Mouse (Mus musculus): ENCODE results near the gene Tmem208. TPM values are rescaled to one million over a fixed set of nuclear protein-coding genes. Genes with fewer than 3 reads are reported as not detected.
A peak's percentile ranks its signal among the peaks of the same experiment; 100 is the strongest.

Tmem208 gene
- polyA plus RNA-seq, 1 experiment: 122 TPM

GRCm38 (mm10) chr8:105384070-105384469 is 57.9 kb downstream of the Tmem208 start:
- no peak overlapping the region for H3ac ChIP-seq (ENCODE audit: control insufficient read depth, insufficient read length, low read depth)

More at GRCm38 (mm10) chr8:105384070-105384469, 57.9 kb downstream of the Tmem208 start:
- TF ChIP-seq MYOD1 (IDR thresholded peaks at IDR 0.05; ENCODE audit: control insufficient read depth, insufficient read length, low read depth): no peak
- no peak for TF ChIP-seq CTCF (IDR thresholded peaks at IDR 0.05; ENCODE audit: control insufficient read depth, insufficient read depth, insufficient read length)
- TF ChIP-seq USF1 (IDR thresholded peaks at IDR 0.05; ENCODE audit: low read depth): no peak
- no peak for TF ChIP-seq MAX (IDR thresholded peaks at IDR 0.05)
- no peak for TF ChIP-seq CEBPB (IDR thresholded peaks at IDR 0.05; ENCODE audit: low read depth)
- no peak for TF ChIP-seq MYOG (IDR thresholded peaks at IDR 0.05; ENCODE audit: control insufficient read depth, extremely low read depth, insufficient read length)
- TF ChIP-seq FOSL1 (IDR thresholded peaks at IDR 0.05; ENCODE audit: insufficient read depth, low read length, poor library complexity, severe bottlenecking): no peak
- peaks cover 14% of the 10 kb centered on the region for H3K36me3 ChIP-seq (ENCODE audit: control insufficient read depth, insufficient read depth)
- no peak overlapping the region for H3K4me3 ChIP-seq (ENCODE audit: insufficient read depth, poor library complexity, severe bottlenecking)
- H3K79me3 ChIP-seq (ENCODE audit: low read depth): no peaks in the 10 kb centered on the region
- no peaks in the 10 kb centered on the region for H3K79me2 ChIP-seq (ENCODE audit: control insufficient read depth, insufficient read depth)
- no peaks in the 10 kb centered on the region for H3K27me3 ChIP-seq (ENCODE audit: control insufficient read depth, insufficient read depth, insufficient read length)

Small RNAs within 50 kb of the gene (microRNA-seq; reads per million reads assigned to microRNA genes)
- not detected for gene Gm27320 (ENCODE audit: borderline microRNAs expressed)
- 185 reads per million, percentile 77 among the genes with 10 or more reads in this experiment for gene Mir328 (ENCODE audit: borderline microRNAs expressed)

Other genes with a start within 250 kb of the Tmem208 start
- not detected for gene Ces3b, start 242.6 kb upstream of the Tmem208 start, polyA plus RNA-seq (2012; fragmentation: generic; extraction: Trizol)
- not detected for gene Ces4a, start 194.6 kb upstream of the Tmem208 start, polyA plus RNA-seq (2012; fragmentation: generic; extraction: Trizol)
- 39.9 TPM for gene Cbfb, start 155.7 kb upstream of the Tmem208 start, polyA plus RNA-seq (2012; fragmentation: generic; extraction: Trizol)
- gene D230025D16Rik, start 101.2 kb upstream of the Tmem208 start, polyA plus RNA-seq (2012; fragmentation: generic; extraction: Trizol): 11.4 TPM
- gene B3gnt9, start 71.2 kb upstream of the Tmem208 start, polyA plus RNA-seq (2012; fragmentation: generic; extraction: Trizol): 7.6 TPM
- gene Tradd, start 61.7 kb upstream of the Tmem208 start, polyA plus RNA-seq (2012; fragmentation: generic; extraction: Trizol): 27.3 TPM
- gene Fbxl8, start 61.7 kb upstream of the Tmem208 start, polyA plus RNA-seq (2012; fragmentation: generic; extraction: Trizol): 7.6 TPM
- gene Hsf4, start 56.6 kb upstream of the Tmem208 start, polyA plus RNA-seq (2012; fragmentation: generic; extraction: Trizol): 3.4 TPM
- gene Nol3, start 50.2 kb upstream of the Tmem208 start, polyA plus RNA-seq (2012; fragmentation: generic; extraction: Trizol): 9.8 TPM
- 6.0 TPM for gene 4931428F04Rik, start 36.5 kb upstream of the Tmem208 start, polyA plus RNA-seq (2012; fragmentation: generic; extraction: Trizol)
- 0.97 TPM for gene Exoc3l, start 30.3 kb upstream of the Tmem208 start, polyA plus RNA-seq (2012; fragmentation: generic; extraction: Trizol)
- 59.5 TPM for gene E2f4, start 28.7 kb upstream of the Tmem208 start, polyA plus RNA-seq (2012; fragmentation: generic; extraction: Trizol)
- gene Elmo3, start 20.8 kb upstream of the Tmem208 start, polyA plus RNA-seq (2012; fragmentation: generic; extraction: Trizol): 0.50 TPM
- gene Lrrc29, start 76 bp upstream of the Tmem208 start, polyA plus RNA-seq (2012; fragmentation: generic; extraction: Trizol): 0.69 TPM
- gene Fhod1, start 21.6 kb downstream of the Tmem208 start, polyA plus RNA-seq (2012; fragmentation: generic; extraction: Trizol): 30.7 TPM
- gene Slc9a5, start 22.5 kb downstream of the Tmem208 start, polyA plus RNA-seq (2012; fragmentation: generic; extraction: Trizol): 6.6 TPM
- gene Plekhg4, start 46.9 kb downstream of the Tmem208 start, polyA plus RNA-seq (2012; fragmentation: generic; extraction: Trizol): 2.0 TPM
- gene Kctd19, start 87.1 kb downstream of the Tmem208 start, polyA plus RNA-seq (2012; fragmentation: generic; extraction: Trizol): 0.01 TPM
- gene Lrrc36, start 87.2 kb downstream of the Tmem208 start, polyA plus RNA-seq (2012; fragmentation: generic; extraction: Trizol): not detected
- 219 TPM for gene Tppp3, start 145.2 kb downstream of the Tmem208 start, polyA plus RNA-seq (2012; fragmentation: generic; extraction: Trizol)
- gene Zdhhc1, start 170.5 kb downstream of the Tmem208 start, polyA plus RNA-seq (2012; fragmentation: generic; extraction: Trizol): 8.8 TPM
- gene Hsd11b2, start 192.4 kb downstream of the Tmem208 start, polyA plus RNA-seq (2012; fragmentation: generic; extraction: Trizol): 0.11 TPM
- gene Atp6v0d1, start 239.7 kb downstream of the Tmem208 start, polyA plus RNA-seq (2012; fragmentation: generic; extraction: Trizol): 95.1 TPM

Measured in C2C12 (cell line).